Mouse (Mus musculus) stomach, postnatal 0 days (tissue): ENCODE results near the gene Crtam. TPM values are rescaled to one million over a fixed set of nuclear protein-coding genes. Genes with fewer than 3 reads are reported as not detected.

Experiments
- ATAC-seq: fragments of 200-750 bp; cut with Nextera tagmentation; 2 replicates; pipeline ENCODE4 v1.8.0; 2017; ENCODE audit not compliant: low FRiP score, low TSS enrichment
- DNase-seq: peaks from one replicate; pipeline ENCODE4 v3.0.0-alpha.2; 2016; ENCODE audit warnings: low spot score
- H3K27ac ChIP-seq: fragments of 300-500 bp; sonication (generic); replicated peaks from 2 replicates; pipeline ENCODE4 v1.5.1; 2014; ENCODE audit warnings: mild to moderate bottlenecking, control low read depth
- H3K27me3 ChIP-seq: fragments of 300-500 bp; sonication (generic); 2 replicates; pipeline ENCODE4 v1.6.1; 2014; ENCODE audit warnings: low read length; ENCODE audit not compliant: control insufficient read depth, insufficient read depth
- H3K36me3 ChIP-seq: fragments of 300-500 bp; sonication (generic); 2 replicates; pipeline ENCODE4 v1.6.1; 2014; ENCODE audit warnings: low read length, mixed read lengths; ENCODE audit not compliant: control insufficient read depth, insufficient read depth
- H3K4me1 ChIP-seq: fragments of 300-500 bp; sonication (generic); replicated peaks from 2 replicates; pipeline ENCODE4 v1.6.1; 2014; ENCODE audit warnings: antibody characterized with exemption; ENCODE audit not compliant: control insufficient read depth, insufficient read depth
- H3K4me2 ChIP-seq: fragments of 300-500 bp; sonication (generic); replicated peaks from 2 replicates; pipeline ENCODE4 v1.6.1; 2014; ENCODE audit warnings: low read depth, mild to moderate bottlenecking, control low read depth, moderate library complexity
- H3K4me3 ChIP-seq: fragments of 300-500 bp; sonication (generic); 2 replicates; pipeline ENCODE4 v1.5.1; 2014; ENCODE audit warnings: low read depth, low read length, control low read depth
- H3K9ac ChIP-seq: fragments of 300-500 bp; sonication (generic); 2 replicates; pipeline ENCODE4 v1.6.1; 2014; ENCODE audit warnings: mild to moderate bottlenecking, low read length, control low read depth, mixed read lengths
- H3K9me3 ChIP-seq: fragments of 300-500 bp; sonication (generic); 2 replicates; pipeline ENCODE4 v1.6.1; 2016; ENCODE audit warnings: low read length; ENCODE audit not compliant: control insufficient read depth
- CTCF ChIP-seq: IDR thresholded peaks from 2 replicates; pipeline ENCODE4 v1.5.1; 2016; ENCODE audit warnings: antibody characterized with exemption, low read depth, mild to moderate bottlenecking, moderate library complexity
- EP300 ChIP-seq: optimal IDR thresholded peaks from 2 replicates; pipeline ENCODE3; 2016; ENCODE audit warnings: antibody characterized with exemption
- WGBS: fragments of 180-500 bp; shearing (Covaris S2); extraction: QIAGEN DNeasy Blood & Tissue Kit; methylation state at CpG from one replicate; pipeline ENCODE4 v1.1.7; 2014; 5-methylcytosine and 5-hydroxymethylcytosine counted together
- polyA plus RNA-seq: library from polyadenylated mRNA; unstranded; fragments of >200 nt; fragmentation: Nextera tagmentation; extraction: Ambion mirVana; gene quantifications from 2 replicates; pipeline ENCODE4 v1.2.1, GENCODE M21; 2015

The Crtam gene
- not detected in 2 replicates for polyA plus RNA-seq

GRCm38 (mm10) chr9:41004415-41004814 is at the start of gene Crtam:
Crtam (minus strand) TSS chr9:41004628.
- 40% methylated on average over 4 of the region's 4 CpGs for WGBS
- H3K9ac ChIP-seq = no peak within 1 kb of the TSS
- ATAC-seq = no peak
- no peaks in the 10 kb centered on the region for H3K36me3 ChIP-seq
- TF ChIP-seq EP300 = no peak
- no peak for TF ChIP-seq CTCF
- H3K27me3 ChIP-seq = no peaks in the 10 kb centered on the region
- H3K4me2 ChIP-seq = no peak within 1 kb of the TSS
- DNase-seq = no peak
- no peaks in the 10 kb centered on the region for H3K4me1 ChIP-seq
- H3K4me3 ChIP-seq = no peak within 1 kb of the TSS
- H3K27ac ChIP-seq = no peak within 1 kb of the TSS
- no peaks in the 10 kb centered on the region for H3K9me3 ChIP-seq

GRCm38 (mm10) chr9:41054166-41054565 is 49.7 kb upstream of the Crtam start:
- no peak overlapping the region for H3K4me2 ChIP-seq
- H3K4me1 ChIP-seq = no peaks in the 10 kb centered on the region
- no peak overlapping the region for H3K27ac ChIP-seq
- 81% methylated on average over 9 of the region's 9 CpGs for WGBS
- no peak for TF ChIP-seq EP300
- no peak for TF ChIP-seq CTCF
- no peaks in the 10 kb centered on the region for H3K27me3 ChIP-seq
- no peak overlapping the region for H3K4me3 ChIP-seq
- H3K9ac ChIP-seq = no peak overlapping the region
- no peaks in the 10 kb centered on the region for H3K9me3 ChIP-seq
- ATAC-seq = no peak
- H3K36me3 ChIP-seq = no peaks in the 10 kb centered on the region
- no peak for DNase-seq

GRCm38 (mm10) chr9:41053478-41053877 is 49.0 kb upstream of the Crtam start:
- no peaks in the 10 kb centered on the region for H3K4me1 ChIP-seq
- TF ChIP-seq EP300 = no peak
- TF ChIP-seq CTCF = no peak

GRCm38 (mm10) chr9:41051080-41051932 is 46.9 kb upstream of the Crtam start:
- no peaks in the 10 kb centered on the region for H3K27me3 ChIP-seq
- no peak overlapping the region for H3K27ac ChIP-seq
- ATAC-seq (no peak), DNase-seq (no peak)
- no peak for TF ChIP-seq CTCF
- TF ChIP-seq EP300 = no peak
- 57% methylated on average over 11 of the region's 11 CpGs for WGBS
- no peak overlapping the region for H3K9ac ChIP-seq
- H3K9me3 ChIP-seq = no peaks in the 10 kb centered on the region
- H3K4me1 ChIP-seq = no peaks in the 10 kb centered on the region
- H3K36me3 ChIP-seq = no peaks in the 10 kb centered on the region
- no peak overlapping the region for H3K4me2 ChIP-seq
- no peak overlapping the region for H3K4me3 ChIP-seq

More at GRCm38 (mm10) chr9:41053478-41053877, 49.0 kb upstream of the Crtam start:
- no peaks in the 10 kb centered on the region for H3K27me3 ChIP-seq
- H3K4me2 ChIP-seq = no peak overlapping the region
- ATAC-seq (no peak), DNase-seq (no peak)
- H3K9ac ChIP-seq = no peak overlapping the region
- 49% methylated on average over 4 of the region's 4 CpGs for WGBS
- no peak overlapping the region for H3K27ac ChIP-seq
- H3K36me3 ChIP-seq = no peaks in the 10 kb centered on the region
- no peaks in the 10 kb centered on the region for H3K9me3 ChIP-seq
- H3K4me3 ChIP-seq = no peak overlapping the region

- Histone ChIP-seq H3K36me3 (no peaks in the 10 kb centered on the region), H3K9me3 (no peaks in the 10 kb centered on the region), H3K4me1 (no peaks in the 10 kb centered on the region), H3K4me3 (no peak overlapping the region), H3K27ac (no peak overlapping the region), H3K4me2 (no peak overlapping the region), H3K27me3 (no peaks in the 10 kb centered on the region), H3K9ac (no peak overlapping the region)
- DNase-seq (no peak), ATAC-seq (no peak)
- WGBS = 61% methylated on average over 12 of the region's 12 CpGs
- TF ChIP-seq CTCF (no peak), EP300 (no peak)
Measured at GRCm38 (mm10) chr9:41050331-41051079, 46.1 kb upstream of the Crtam start.
